Mouse (Mus musculus): ENCODE data around the gene Rfx1. TPM values are rescaled to one million over a fixed set of nuclear protein-coding genes. Genes with fewer than 3 reads are reported as not detected.

Gene Rfx1
- total and polyA plus RNA-seq, 3 experiments, result 3.2 to 13.1 (median 10.8) TPM

DNA sequence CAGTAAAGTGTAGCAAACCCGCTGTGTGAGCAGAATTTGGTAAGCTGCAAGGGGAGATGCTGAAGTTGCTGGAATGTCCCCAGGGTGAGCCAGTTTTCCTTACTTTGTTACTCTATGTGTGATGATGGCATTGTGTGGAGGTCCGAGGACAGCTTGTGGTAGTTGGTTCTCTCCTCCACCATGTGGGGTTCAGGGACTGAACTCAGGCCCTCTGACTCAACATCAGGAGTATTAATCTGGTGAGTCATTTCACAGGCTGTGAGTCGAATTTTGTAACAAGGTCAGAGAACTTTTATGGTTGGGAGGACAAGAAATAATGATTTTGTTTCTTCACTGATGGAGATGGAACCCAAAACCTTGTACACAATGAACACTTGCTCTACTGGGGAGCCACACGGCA lies 33.9 kb upstream of the Rfx1 start:
- Histone ChIP-seq H3K4me3 (replicated peaks in 1 of 3; ENCODE audit: low read depth in 2 of 3, low read length in 2 of 3, poor library complexity in 1 of 3) (no peak overlapping the region), H3K4me1 (ENCODE audit: control insufficient read depth in 1 of 2, insufficient read depth in 2 of 2) (peaks cover under 1 to 2% of the 10 kb centered on the region in 2 experiments; a peak in 3 of 4 replicates), H3K27ac (ENCODE audit: insufficient read depth, low read depth) (no peak overlapping the region), H3K79me2 (replicated peaks; ENCODE audit: control insufficient read depth, extremely low read depth, insufficient read depth, poor library complexity, severe bottlenecking) (no peaks in the 10 kb centered on the region), H3K9me3 (replicated peaks; ENCODE audit: low read length) (no peaks in the 10 kb centered on the region), H3K9ac (ENCODE audit: insufficient read depth, low read depth) (no peak overlapping the region), H3K4me2 (ENCODE audit: insufficient read depth, low read depth, poor library complexity, severe bottlenecking) (no peak overlapping the region), H3K27me3 (replicated peaks) (no peaks in the 10 kb centered on the region), H3K36me3 (replicated peaks in 1 of 2; ENCODE audit: control insufficient read depth in 1 of 2, insufficient read depth in 1 of 2, low read length in 1 of 2) (peaks cover 0 to 49% of the 10 kb centered on the region in 2 experiments)
- TF ChIP-seq ZKSCAN1 (IDR thresholded peaks at IDR 0.05; ENCODE audit: borderline replicate concordance, low read depth, low read length) (no peak), MEF2A (IDR thresholded peaks at IDR 0.05; ENCODE audit: borderline replicate concordance, low read depth, low read length) (no peak), ETS1 (conservative IDR thresholded peaks at IDR 0.05; ENCODE audit: low read depth, low read length) (no peak), CTCF (conservative IDR thresholded peaks at IDR 0.05 in 1 of 2, IDR thresholded peaks at IDR 0.05 in 1 of 2; ENCODE audit: low read depth in 2 of 2, low read length in 2 of 2) (no peak)
- no peak for DNase-seq (ENCODE audit: extremely low read depth)
- in situ Hi-C loops (cut with MboI; ENCODE audit: low pct_ligation_motif_present, low pct_unique_long_range_greater_than_20kb, low sequenced_read_pairs), result loop anchor here (25.0 kb wide), 1 partner anchor 305 kb away; no protein-coding TSS in a partner anchor
- dilution Hi-C loops (cut with MboI; ENCODE audit: extremely low pct_ligation_motif_present, extremely low pct_unique_long_range_greater_than_20kb, low sequenced_read_pairs), result no loop called here

- Histone ChIP-seq H3K4me2 (ENCODE audit: insufficient read depth, low read depth, poor library complexity, severe bottlenecking) (no peak overlapping the region), H3K79me2 (replicated peaks; ENCODE audit: control insufficient read depth, extremely low read depth, insufficient read depth, poor library complexity, severe bottlenecking) (no peaks in the 10 kb centered on the region), H3K9me3 (replicated peaks; ENCODE audit: low read length) (no peaks in the 10 kb centered on the region), H3K4me3 (replicated peaks in 1 of 3; ENCODE audit: low read depth in 2 of 3, low read length in 2 of 3, poor library complexity in 1 of 3) (no peak overlapping the region), H3K36me3 (replicated peaks in 1 of 2; ENCODE audit: control insufficient read depth in 1 of 2, insufficient read depth in 1 of 2, low read length in 1 of 2) (peaks cover 0 to 40% of the 10 kb centered on the region in 2 experiments), H3K27me3 (replicated peaks) (no peaks in the 10 kb centered on the region), H3K27ac (ENCODE audit: insufficient read depth, low read depth) (no peak overlapping the region), H3K9ac (ENCODE audit: insufficient read depth, low read depth) (no peak overlapping the region), H3K4me1 (ENCODE audit: control insufficient read depth in 1 of 2, insufficient read depth in 2 of 2) (peaks cover 6 to 19% of the 10 kb centered on the region in 2 experiments)
- in situ Hi-C loops (cut with MboI; ENCODE audit: low pct_ligation_motif_present, low pct_unique_long_range_greater_than_20kb, low sequenced_read_pairs) (loop anchor here (5.0 to 25.0 kb wide), 2 partner anchors 134 to 299 kb away; no protein-coding TSS in a partner anchor), dilution Hi-C loops (cut with MboI; ENCODE audit: extremely low pct_ligation_motif_present, extremely low pct_unique_long_range_greater_than_20kb, low sequenced_read_pairs) (no loop called here)
- no peak for TF ChIP-seq POLR2A (IDR thresholded peaks at IDR 0.05; ENCODE audit: low read depth, low read length)
- TF ChIP-seq ELF1 (IDR thresholded peaks at IDR 0.05; ENCODE audit: low read depth, low read length), result no peak
- TF ChIP-seq CHD2 (IDR thresholded peaks at IDR 0.05; ENCODE audit: low read length), result no peak
- no peak for TF ChIP-seq JUN (IDR thresholded peaks at IDR 0.05; ENCODE audit: insufficient read depth, low read depth, low read length)
- TF ChIP-seq POLR2AphosphoS2 (IDR thresholded peaks at IDR 0.05; ENCODE audit: low read depth, low read length), result no peak
- no peak for TF ChIP-seq JUND (conservative IDR thresholded peaks at IDR 0.05; ENCODE audit: low read depth, low read length)
- TF ChIP-seq MYC (IDR thresholded peaks at IDR 0.05; ENCODE audit: low read depth, low read length), result no peak
- no peak for TF ChIP-seq ZC3H11A (IDR thresholded peaks at IDR 0.05; ENCODE audit: low read depth, low read length)
- TF ChIP-seq GABPA (IDR thresholded peaks at IDR 0.05; ENCODE audit: insufficient replicate concordance, low read depth, low read length), result no peak
- TF ChIP-seq NELFE (IDR thresholded peaks at IDR 0.05; ENCODE audit: low read depth, low read length), result no peak
- no peak for TF ChIP-seq USF2 (conservative IDR thresholded peaks at IDR 0.05; ENCODE audit: low read depth, low read length)
- no peak for TF ChIP-seq SMC3 (IDR thresholded peaks at IDR 0.05; ENCODE audit: low read depth, low read length)
- TF ChIP-seq USF1 (IDR thresholded peaks at IDR 0.05; ENCODE audit: low read depth, low read length), result no peak
- TF ChIP-seq MAX (IDR thresholded peaks at IDR 0.05; ENCODE audit: low read length), result no peak
- no peak for TF ChIP-seq SIN3A (IDR thresholded peaks at IDR 0.05; ENCODE audit: low read length)
- TF ChIP-seq RAD21 (IDR thresholded peaks at IDR 0.05; ENCODE audit: low read depth, low read length), result no peak
- TF ChIP-seq TCF12 (IDR thresholded peaks at IDR 0.05; ENCODE audit: low read depth, low read length), result no peak
- no peak for DNase-seq (ENCODE audit: extremely low read depth)
Measured at GRCm38 (mm10) chr8:84038015-84038414, 28.6 kb upstream of the Rfx1 start.

Measured in CH12.LX (cell line).